Mouse (Mus musculus) frontal cortex, postnatal 14 days (tissue): ENCODE measurements around the gene Coro7.

Source experiments
- DNase-seq, 2 experiments: peaks; one replicate each; pipeline ENCODE4 v3.0.0; 2022; ENCODE audit warnings: low spot score in 2 of 2

The Coro7 gene

GRCm38 (mm10) chr16:4615297-4615696 lies 64.3 kb downstream of the Coro7 start:
- DNase-seq = no peak

- DNase-seq = no peak
Measured at GRCm38 (mm10) chr16:4614639-4615038, 64.9 kb downstream of the Coro7 start.

- DNase-seq = no peak
Measured at GRCm38 (mm10) chr16:4613736-4614135, 65.8 kb downstream of the Coro7 start.

- DNase-seq = no peak
Measured at GRCm38 (mm10) chr16:4611676-4612075, 67.9 kb downstream of the Coro7 start.

GRCm38 (mm10) chr16:4611193-4611592 lies 68.4 kb downstream of the Coro7 start:
- DNase-seq = no peak

GRCm38 (mm10) chr16:4608532-4609059 lies 71.0 kb downstream of the Coro7 start:
- no peak for DNase-seq

- peak; percentile 71 to 76 for DNase-seq
Measured at GRCm38 (mm10) chr16:4607818-4608531, 71.6 kb downstream of the Coro7 start.

- DNase-seq = no peak
Measured at GRCm38 (mm10) chr16:4606431-4607084, 73.0 kb downstream of the Coro7 start.

GRCm38 (mm10) chr16:4605514-4606131 lies 74.0 kb downstream of the Coro7 start:
- DNase-seq = no peak

GRCm38 (mm10) chr16:4604293-4604837 lies 75.2 kb downstream of the Coro7 start:
- DNase-seq = no peak

GRCm38 (mm10) chr16:4603453-4603837 lies 76.1 kb downstream of the Coro7 start:
- no peak for DNase-seq

GRCm38 (mm10) chr16:4602766-4603452 lies 76.7 kb downstream of the Coro7 start:
- DNase-seq = no peak

GRCm38 (mm10) chr16:4602189-4602588 lies 77.4 kb downstream of the Coro7 start:
- no peak for DNase-seq

GRCm38 (mm10) chr16:4600701-4601310 lies 78.8 kb downstream of the Coro7 start:
- DNase-seq = no peak

- no peak for DNase-seq
Measured at GRCm38 (mm10) chr16:4599616-4600015, 80.0 kb downstream of the Coro7 start.

GRCm38 (mm10) chr16:4598891-4599543 lies 80.6 kb downstream of the Coro7 start:
- DNase-seq = no peak

- DNase-seq = no peak
Measured at GRCm38 (mm10) chr16:4598041-4598440, 81.5 kb downstream of the Coro7 start.

GRCm38 (mm10) chr16:4597296-4597695 lies 82.3 kb downstream of the Coro7 start:
- DNase-seq = no peak

- DNase-seq = no peak
Measured at GRCm38 (mm10) chr16:4596836-4597235, 82.7 kb downstream of the Coro7 start.

GRCm38 (mm10) chr16:4596141-4596728 lies 83.3 kb downstream of the Coro7 start:
- DNase-seq = no peak
